Mouse (Mus musculus): ENCODE measurements at regions not wholly inside any gene's neighbourhood (a gene's known extent, or its start where the extent isn't known, plus 50 kb on each side); places are given as distances from the start of the nearest gene placed in this dataset.
"Not testable (repeated sequence)": the region's sequence is repeated elsewhere in the genome, so short reads cannot be mapped to it uniquely, and the experiment has no call there.

DNA sequence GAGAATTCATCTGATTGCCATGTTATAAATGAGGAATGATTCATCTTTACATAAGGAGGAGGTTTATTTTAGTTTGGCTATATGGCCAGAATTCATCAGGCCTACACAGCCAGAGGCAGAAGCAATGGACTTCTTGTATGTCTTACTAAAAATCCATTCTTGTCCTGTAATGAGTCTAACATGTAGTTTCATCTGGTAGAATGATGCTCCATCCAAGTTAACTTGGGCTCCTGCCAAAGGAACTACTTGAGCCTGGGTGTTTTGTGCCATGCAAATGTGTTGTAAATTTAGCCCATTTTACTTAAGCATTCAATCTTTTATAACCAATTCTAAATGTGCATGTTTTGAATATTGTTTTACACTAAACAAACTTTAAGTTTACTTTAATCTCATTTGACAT, 462.9 kb upstream of the Pom121l12 start:
- DNase-seq = no peak

DNA sequence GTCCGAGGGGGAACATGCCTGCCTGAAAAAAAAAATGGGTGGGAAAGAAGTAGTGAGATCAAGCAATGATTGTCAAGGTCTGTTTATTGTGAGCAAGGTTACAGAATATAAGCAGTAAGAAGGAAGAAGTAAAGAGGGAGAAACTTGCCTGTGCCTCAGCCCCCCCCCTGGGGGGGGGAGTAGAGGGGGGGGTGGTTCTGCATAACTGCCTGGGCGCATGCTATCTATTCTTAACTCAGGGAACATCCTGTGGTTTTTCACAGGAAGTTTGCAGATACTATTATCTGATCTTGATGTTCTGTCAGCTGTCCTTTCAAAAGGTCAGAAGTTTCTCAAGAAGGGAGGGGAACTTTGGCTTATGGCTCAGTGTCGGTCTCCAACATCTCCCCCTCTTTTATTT, 456.7 kb upstream of the Pom121l12 start:
- not testable (repeated sequence) for DNase-seq

DNA sequence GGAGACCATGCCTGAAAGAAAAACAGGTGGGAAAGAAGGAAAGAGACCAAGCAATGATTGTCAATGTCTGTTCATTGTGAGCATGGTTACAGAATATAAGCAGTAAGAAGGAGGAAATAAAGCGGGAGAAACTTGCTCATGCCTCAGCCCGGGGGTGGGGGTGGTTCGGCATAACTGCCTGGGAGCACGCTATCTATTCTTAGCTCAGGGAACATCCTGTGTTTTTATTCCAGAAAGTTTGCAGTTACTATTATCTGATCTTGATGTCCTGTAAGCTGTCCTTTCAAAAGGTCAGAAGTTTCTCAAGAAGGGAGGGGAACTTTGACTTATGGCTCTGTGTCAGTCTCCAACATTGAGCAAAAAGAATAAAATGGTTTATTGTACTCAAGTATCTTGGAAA, 451.4 kb upstream of the Pom121l12 start:
- DNase-seq = no peak

DNA sequence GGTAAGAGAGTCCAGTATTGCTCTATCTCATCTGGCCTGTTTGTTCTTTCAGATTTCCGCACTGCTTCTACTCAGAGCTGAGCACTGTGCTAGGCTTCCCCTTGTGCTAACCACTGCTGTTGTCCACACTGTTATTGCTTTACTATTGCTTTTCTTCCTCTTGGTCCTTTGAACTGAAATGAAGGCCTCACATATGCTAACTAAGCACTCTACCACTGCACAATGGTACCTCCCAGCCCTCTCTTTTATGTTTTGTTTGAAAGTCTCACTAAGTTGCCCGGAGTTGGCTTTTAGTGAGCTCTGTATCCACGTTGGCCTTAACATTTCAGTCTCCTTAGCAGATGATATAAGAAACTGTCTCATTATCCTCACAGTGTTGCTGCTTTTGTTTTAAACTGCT, 439.7 kb upstream of the Pom121l12 start:
- no peak for DNase-seq

DNA sequence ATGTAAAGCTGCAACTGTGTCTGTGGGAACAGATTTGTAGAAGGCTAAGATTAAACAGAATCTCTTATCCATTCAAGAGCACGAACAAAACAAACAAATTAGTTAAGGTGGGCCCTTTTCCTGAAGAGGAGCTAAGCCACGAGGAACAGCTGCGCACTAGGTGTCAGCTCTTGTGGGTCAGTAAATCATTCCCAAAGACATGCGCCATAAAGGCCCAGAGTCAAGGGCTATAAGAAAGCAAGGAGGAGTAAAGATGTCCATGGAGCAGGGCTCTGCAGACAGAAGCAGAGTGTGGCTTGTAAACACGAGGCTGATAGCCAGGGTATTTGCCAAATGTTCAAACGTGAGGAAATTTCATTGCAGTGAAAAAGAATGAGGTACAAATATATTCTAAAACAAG, 429.6 kb upstream of the Pom121l12 start:
- no peak for DNase-seq

DNA sequence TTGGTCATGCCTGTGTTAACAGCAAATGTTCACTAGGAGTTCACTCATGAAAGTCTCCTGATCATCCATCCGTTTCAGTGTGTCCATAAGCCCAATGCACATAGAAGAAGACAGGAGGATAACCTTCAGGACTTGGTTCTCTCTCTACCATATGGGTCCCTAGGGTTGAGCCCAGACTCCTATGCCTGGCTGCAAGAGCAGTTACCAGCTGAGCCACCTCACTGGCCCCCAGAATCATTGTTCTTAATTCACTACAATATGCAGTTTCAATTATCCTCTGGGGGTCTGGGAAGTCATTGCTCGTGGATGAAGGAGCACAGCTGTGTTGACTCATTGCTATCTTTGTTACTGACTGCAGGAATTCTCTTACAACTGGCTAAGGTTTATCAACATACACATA, 424.5 kb upstream of the Pom121l12 start:
- no peak for DNase-seq

DNA sequence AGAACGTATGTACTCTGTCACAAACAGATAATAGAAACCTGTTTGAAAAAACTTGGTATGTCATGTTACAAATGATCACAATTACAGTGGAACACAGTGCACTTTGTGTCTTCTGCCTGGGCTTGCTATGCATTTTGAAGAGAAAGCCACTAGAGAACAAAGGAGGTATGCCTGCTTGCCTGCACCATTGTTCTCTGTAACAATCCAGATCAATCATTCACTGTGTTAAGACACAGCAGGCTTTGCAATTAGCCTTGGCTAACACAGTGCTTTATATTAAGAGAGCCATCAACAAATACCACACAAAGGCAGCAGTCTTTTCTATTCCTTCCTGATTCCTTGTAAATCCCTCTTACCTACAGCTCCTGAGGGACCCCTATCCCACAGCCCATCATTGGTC, 417.1 kb upstream of the Pom121l12 start:
- peak; percentile 14 for DNase-seq

DNA sequence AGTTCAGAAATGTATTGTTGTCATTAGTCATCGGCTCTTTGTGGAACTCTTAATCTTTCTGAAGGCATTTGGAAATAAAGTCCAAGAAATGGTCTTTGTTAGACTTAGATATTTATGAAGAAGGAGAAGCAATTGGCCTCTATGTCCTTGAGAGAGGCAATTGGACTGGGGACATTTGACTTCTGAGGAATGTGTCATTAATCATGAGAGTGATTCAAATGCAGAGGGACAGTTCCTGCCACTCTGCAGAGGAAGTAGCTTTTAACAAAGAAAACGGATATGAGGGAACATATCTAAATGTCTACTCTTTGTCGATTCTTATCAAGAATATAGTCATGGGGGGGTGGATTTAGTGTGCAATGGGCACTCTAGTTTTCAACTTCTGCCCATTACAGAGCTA, 416.6 kb upstream of the Pom121l12 start:
- DNase-seq = peak; percentile 18

DNA sequence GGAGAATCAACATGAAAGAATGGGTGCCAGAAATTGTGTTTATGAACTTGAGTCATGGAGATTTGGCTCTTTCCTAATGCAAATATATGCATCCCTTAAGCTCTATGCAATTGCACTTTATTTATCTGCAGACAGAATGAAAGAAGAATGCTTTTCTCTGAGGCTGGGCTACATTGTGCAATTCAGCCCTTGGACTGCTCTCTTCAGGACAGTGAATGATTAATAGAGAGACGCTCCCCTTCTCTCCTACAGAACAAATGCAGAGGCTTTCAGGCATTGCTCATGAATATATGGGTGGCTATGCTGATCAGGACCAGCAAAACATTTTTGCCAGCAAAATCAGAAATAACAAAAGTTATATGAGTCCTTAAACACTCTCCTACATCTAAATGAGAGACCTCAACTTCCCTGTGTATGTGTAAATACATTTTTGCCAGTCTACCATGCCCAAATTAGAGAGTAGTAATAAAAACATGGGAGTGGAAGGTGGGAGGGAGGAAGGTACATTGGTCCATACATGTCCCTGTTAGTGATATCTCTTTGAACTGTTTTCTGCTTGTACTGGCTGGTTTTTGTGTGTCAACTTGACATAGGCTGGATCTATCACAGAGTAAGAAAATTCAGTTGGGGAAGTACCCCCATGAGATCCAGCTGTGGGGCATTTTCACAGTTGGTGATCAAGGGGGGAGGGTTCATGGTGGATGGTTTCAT, 415.7 kb upstream of the Pom121l12 start:
- DNase-seq = peak; percentile 38

DNA sequence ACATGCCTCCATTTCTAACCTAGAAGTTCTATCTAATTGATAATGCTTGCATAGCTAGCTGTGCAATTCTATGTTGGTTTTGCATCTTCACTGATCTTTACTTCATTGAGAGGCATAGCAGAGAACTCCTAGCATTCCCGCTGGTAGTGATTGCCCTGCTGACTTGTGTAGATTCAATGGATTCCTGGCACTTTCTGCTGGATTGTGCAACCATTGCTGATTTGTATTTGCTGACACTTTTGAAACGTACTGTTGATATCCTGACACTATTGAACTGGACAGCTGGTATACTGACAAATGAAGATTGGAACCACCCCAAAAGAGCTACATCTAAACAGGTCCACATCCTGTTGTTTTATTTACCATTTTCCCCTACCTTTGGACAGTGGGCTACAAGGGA, 404.0 kb upstream of the Pom121l12 start:
- no peak for DNase-seq

Data from adrenal gland, adult 2 months (tissue).